Mouse (Mus musculus): ENCODE results near the gene Glod4. TPM values are rescaled to one million over a fixed set of nuclear protein-coding genes. Genes with fewer than 3 reads are reported as not detected.
A peak's percentile ranks its signal among the peaks of the same experiment; 100 is the strongest.
"Not testable (repeated sequence)": the region's sequence is repeated elsewhere in the genome, so short reads cannot be mapped to it uniquely, and the experiment has no call there.

The Glod4 gene
- polyA plus RNA-seq, 1 experiment from 2014 or later: 122 TPM

GRCm38 (mm10) chr11:76217390-76217800 is 26.1 kb downstream of the Glod4 start, which contains the start of the genes Dbil5 and Gemin4:
Gene Dbil5 (plus strand): TSS chr11:76217608.
Gene Gemin4 (minus strand): TSS chr11:76217664.
- H3K36me3 ChIP-seq (ENCODE audit: control insufficient read depth, insufficient read depth): peaks cover 12% of the 10 kb centered on the region
- ATAC-seq (replicated peaks; ENCODE audit: extremely low read depth, insufficient read depth, low FRiP score): peak; percentile 96
- H3K27me3 ChIP-seq (ENCODE audit: control insufficient read depth, insufficient read depth, low read length): no peaks in the 10 kb centered on the region

GRCm38 (mm10) chr11:76216681-76217389 is 26.7 kb downstream of the Glod4 start:
- H3K36me3 ChIP-seq (ENCODE audit: control insufficient read depth, insufficient read depth): peaks cover 12% of the 10 kb centered on the region
- peak overlapping the region; percentile 77 for H3K4me3 ChIP-seq (ENCODE audit: low read length)
- no peaks in the 10 kb centered on the region for H3K9me3 ChIP-seq (replicated peaks; ENCODE audit: control insufficient read depth, low read length)
- peak overlapping the region; percentile 87 for H3K9ac ChIP-seq (ENCODE audit: low read length)
- H3K4me2 ChIP-seq (ENCODE audit: low read depth, low read length): peak overlapping the region; percentile 84
- peak; percentile 12 for ATAC-seq (replicated peaks; ENCODE audit: extremely low read depth, insufficient read depth, low FRiP score)
- no peaks in the 10 kb centered on the region for H3K27me3 ChIP-seq (ENCODE audit: control insufficient read depth, insufficient read depth, low read length)
- peaks cover 4% of the 10 kb centered on the region for H3K4me1 ChIP-seq (ENCODE audit: control insufficient read depth, insufficient read depth, low read length)
- H3K27ac ChIP-seq (ENCODE audit: low read length): peak overlapping the region; percentile 87
- 2% methylated on average over 33 of the region's 33 CpGs for WGBS

More at GRCm38 (mm10) chr11:76217390-76217800, 26.1 kb downstream of the Glod4 start, which contains the start of the genes Dbil5 and Gemin4:
- Histone ChIP-seq H3K9me3 (replicated peaks; ENCODE audit: control insufficient read depth, low read length) (no peaks in the 10 kb centered on the region), H3K4me1 (ENCODE audit: control insufficient read depth, insufficient read depth, low read length) (peaks cover 4% of the 10 kb centered on the region), H3K27ac (ENCODE audit: low read length) (peak within 1 kb of the TSS; percentile 87), H3K4me2 (ENCODE audit: low read depth, low read length) (peak within 1 kb of the TSS; percentile 84), H3K4me3 (ENCODE audit: low read length) (peak within 1 kb of the TSS; percentile 77), H3K9ac (ENCODE audit: low read length) (peak within 1 kb of the TSS; percentile 87)
- under 1% methylated on average over 35 of the region's 35 CpGs for WGBS

GRCm38 (mm10) chr11:76216049-76216540 is 27.4 kb downstream of the Glod4 start:
- Histone ChIP-seq H3K4me3 (ENCODE audit: low read length) (peak overlapping the region; percentile 77), H3K4me2 (ENCODE audit: low read depth, low read length) (peak overlapping the region; percentile 84), H3K4me1 (ENCODE audit: control insufficient read depth, insufficient read depth, low read length) (peaks cover 4% of the 10 kb centered on the region), H3K27me3 (ENCODE audit: control insufficient read depth, insufficient read depth, low read length) (no peaks in the 10 kb centered on the region), H3K27ac (ENCODE audit: low read length) (peak overlapping the region; percentile 87; the same call in 1 of the 2 replicates), H3K9me3 (replicated peaks; ENCODE audit: control insufficient read depth, low read length) (no peaks in the 10 kb centered on the region), H3K9ac (ENCODE audit: low read length) (no peak overlapping the region; the same call in 1 of the 2 replicates), H3K36me3 (ENCODE audit: control insufficient read depth, insufficient read depth) (peaks cover 13% of the 10 kb centered on the region)
- ATAC-seq (replicated peaks; ENCODE audit: extremely low read depth, insufficient read depth, low FRiP score): no peak
- 96% methylated on average over 5 of the region's 5 CpGs for WGBS

- Histone ChIP-seq H3K4me2 (ENCODE audit: low read depth, low read length) (no peak overlapping the region), H3K27me3 (ENCODE audit: control insufficient read depth, insufficient read depth, low read length) (no peaks in the 10 kb centered on the region), H3K9ac (ENCODE audit: low read length) (no peak overlapping the region), H3K9me3 (replicated peaks; ENCODE audit: control insufficient read depth, low read length) (no peaks in the 10 kb centered on the region), H3K4me1 (ENCODE audit: control insufficient read depth, insufficient read depth, low read length) (peaks cover 4% of the 10 kb centered on the region), H3K27ac (ENCODE audit: low read length) (no peak overlapping the region), H3K4me3 (ENCODE audit: low read length) (no peak overlapping the region), H3K36me3 (ENCODE audit: control insufficient read depth, insufficient read depth) (peaks cover 10% of the 10 kb centered on the region)
- no peak for ATAC-seq (replicated peaks; ENCODE audit: extremely low read depth, insufficient read depth, low FRiP score)
- 92% methylated on average over 2 of the region's 2 CpGs for WGBS
Measured at GRCm38 (mm10) chr11:76215011-76215410, 28.5 kb downstream of the Glod4 start.

- Histone ChIP-seq H3K27ac (ENCODE audit: low read length) (no peak overlapping the region), H3K36me3 (ENCODE audit: control insufficient read depth, insufficient read depth) (peaks cover 17% of the 10 kb centered on the region), H3K4me3 (ENCODE audit: low read length) (no peak overlapping the region), H3K4me1 (ENCODE audit: control insufficient read depth, insufficient read depth, low read length) (peaks cover 4% of the 10 kb centered on the region), H3K27me3 (ENCODE audit: control insufficient read depth, insufficient read depth, low read length) (no peaks in the 10 kb centered on the region), H3K9me3 (replicated peaks; ENCODE audit: control insufficient read depth, low read length) (no peaks in the 10 kb centered on the region), H3K9ac (ENCODE audit: low read length) (no peak overlapping the region), H3K4me2 (ENCODE audit: low read depth, low read length) (no peak overlapping the region)
- 89% methylated on average over 5 of the region's 5 CpGs for WGBS
- ATAC-seq (replicated peaks; ENCODE audit: extremely low read depth, insufficient read depth, low FRiP score): no peak
Measured at GRCm38 (mm10) chr11:76213841-76214240, 29.7 kb downstream of the Glod4 start.

GRCm38 (mm10) chr11:76211595-76211994 is 31.9 kb downstream of the Glod4 start:
- H3K9ac ChIP-seq (ENCODE audit: low read length); H3K27me3 ChIP-seq (ENCODE audit: control insufficient read depth, insufficient read depth, low read length); H3K4me1 ChIP-seq (ENCODE audit: control insufficient read depth, insufficient read depth, low read length); H3K27ac ChIP-seq (ENCODE audit: low read length); H3K9me3 ChIP-seq (replicated peaks; ENCODE audit: control insufficient read depth, low read length); H3K4me3 ChIP-seq (ENCODE audit: low read length); H3K4me2 ChIP-seq (ENCODE audit: low read depth, low read length); ATAC-seq (replicated peaks; ENCODE audit: extremely low read depth, insufficient read depth, low FRiP score): not testable (repeated sequence)
- peaks cover 28% of the 10 kb centered on the region for H3K36me3 ChIP-seq (ENCODE audit: control insufficient read depth, insufficient read depth)
- 77% methylated on average over 5 of the region's 6 CpGs for WGBS

GRCm38 (mm10) chr11:76210228-76210985 is 33.1 kb downstream of the Glod4 start:
- no peak overlapping the region for H3K9ac ChIP-seq (ENCODE audit: low read length)
- H3K4me2 ChIP-seq (ENCODE audit: low read depth, low read length): no peak overlapping the region
- peaks cover 28% of the 10 kb centered on the region for H3K36me3 ChIP-seq (ENCODE audit: control insufficient read depth, insufficient read depth)
- no peaks in the 10 kb centered on the region for H3K27me3 ChIP-seq (ENCODE audit: control insufficient read depth, insufficient read depth, low read length)
- H3K4me1 ChIP-seq (ENCODE audit: control insufficient read depth, insufficient read depth, low read length): no peaks in the 10 kb centered on the region
- no peak overlapping the region for H3K4me3 ChIP-seq (ENCODE audit: low read length)
- no peak overlapping the region for H3K27ac ChIP-seq (ENCODE audit: low read length)
- whole genome bisulfite sequencing: 71% methylated on average over 13 of the region's 13 CpGs
- no peak for ATAC-seq (replicated peaks; ENCODE audit: extremely low read depth, insufficient read depth, low FRiP score)
- no peaks in the 10 kb centered on the region for H3K9me3 ChIP-seq (replicated peaks; ENCODE audit: control insufficient read depth, low read length)

GRCm38 (mm10) chr11:76206793-76207192 is 36.7 kb downstream of the Glod4 start:
- 74% methylated on average over 5 of the region's 5 CpGs for WGBS
- no peak for ATAC-seq (replicated peaks; ENCODE audit: extremely low read depth, insufficient read depth, low FRiP score)
- H3K4me1 ChIP-seq (ENCODE audit: control insufficient read depth, insufficient read depth, low read length): peaks cover 4% of the 10 kb centered on the region; the same call in 1 of the 2 replicates
- H3K9ac ChIP-seq (ENCODE audit: low read length): no peak overlapping the region
- no peak overlapping the region for H3K27ac ChIP-seq (ENCODE audit: low read length)
- H3K27me3 ChIP-seq (ENCODE audit: control insufficient read depth, insufficient read depth, low read length): no peaks in the 10 kb centered on the region
- H3K4me3 ChIP-seq (ENCODE audit: low read length): no peak overlapping the region
- H3K4me2 ChIP-seq (ENCODE audit: low read depth, low read length): no peak overlapping the region
- H3K36me3 ChIP-seq (ENCODE audit: control insufficient read depth, insufficient read depth): peaks cover 24% of the 10 kb centered on the region
- H3K9me3 ChIP-seq (replicated peaks; ENCODE audit: control insufficient read depth, low read length): no peaks in the 10 kb centered on the region
